Mouse (Mus musculus) thymus, adult 2 months (tissue): Measurements from ENCODE around the gene Disp1. TPM values are rescaled to one million over a fixed set of nuclear protein-coding genes. Genes with fewer than 3 reads are reported as not detected.

ENCODE experiments used
- DNase-seq: peaks from one replicate; pipeline ENCODE4 v3.0.0; 2021
- H3K27ac ChIP-seq: fragments of 200-500 bp; 2 replicates; pipeline ENCODE4 v1.5.1; 2012; ENCODE audit warnings: low read length, control low read depth; ENCODE audit not compliant: control insufficient read depth, insufficient read depth
- H3K27me3 ChIP-seq: fragments of 200-500 bp; 2 replicates; pipeline ENCODE4 v1.6.1; 2012; ENCODE audit warnings: mild to moderate bottlenecking, low read length, moderate library complexity, mixed read lengths; ENCODE audit not compliant: control insufficient read depth, insufficient read depth
- H3K36me3 ChIP-seq: fragments of 200-500 bp; 2 replicates; pipeline ENCODE4 v1.6.1; 2012; ENCODE audit warnings: mild to moderate bottlenecking, low read length, moderate library complexity; ENCODE audit not compliant: control insufficient read depth, insufficient read depth
- H3K4me1 ChIP-seq: fragments of 200-500 bp; replicated peaks from 2 replicates; pipeline ENCODE4 v1.6.1; 2012; ENCODE audit warnings: low read length; ENCODE audit not compliant: control insufficient read depth, insufficient read depth
- H3K4me3 ChIP-seq: fragments of 200-500 bp; 2 replicates; pipeline ENCODE4 v1.5.1; 2012; ENCODE audit warnings: mild to moderate bottlenecking, low read length, control low read depth, moderate library complexity; ENCODE audit not compliant: control insufficient read depth, insufficient read depth
- CTCF ChIP-seq: fragments of 200-500 bp; IDR thresholded peaks from 2 replicates; pipeline ENCODE4 v1.5.1; 2012; ENCODE audit warnings: mild to moderate bottlenecking, control low read depth, low read length, moderate library complexity, borderline replicate concordance; ENCODE audit not compliant: control insufficient read depth, poor library complexity, insufficient read depth; ENCODE audit errors: extremely low read depth
- POLR2A ChIP-seq: fragments of 200-500 bp; IDR thresholded peaks from 2 replicates; pipeline ENCODE4 v1.6.1; 2012; ENCODE audit warnings: mild to moderate bottlenecking, low read length, control low read depth, moderate library complexity; ENCODE audit not compliant: control insufficient read depth, poor library complexity, insufficient read depth; ENCODE audit errors: extremely low read depth
- WGBS: fragments of 180-500 bp; shearing (Covaris S2); methylation state at CpG from one replicate; pipeline ENCODE4 v1.1.7; 2018; 5-methylcytosine and 5-hydroxymethylcytosine counted together
- polyA plus RNA-seq: library from polyadenylated mRNA; depleted of rRNA; stranded (reverse); fragments of >200 nt; gene quantifications from 2 replicates; pipeline ENCODE4 v1.2.3, GENCODE M21; 2012

Disp1 gene
- polyA plus RNA-seq, 1 experiment, result 28.9 TPM

DNA sequence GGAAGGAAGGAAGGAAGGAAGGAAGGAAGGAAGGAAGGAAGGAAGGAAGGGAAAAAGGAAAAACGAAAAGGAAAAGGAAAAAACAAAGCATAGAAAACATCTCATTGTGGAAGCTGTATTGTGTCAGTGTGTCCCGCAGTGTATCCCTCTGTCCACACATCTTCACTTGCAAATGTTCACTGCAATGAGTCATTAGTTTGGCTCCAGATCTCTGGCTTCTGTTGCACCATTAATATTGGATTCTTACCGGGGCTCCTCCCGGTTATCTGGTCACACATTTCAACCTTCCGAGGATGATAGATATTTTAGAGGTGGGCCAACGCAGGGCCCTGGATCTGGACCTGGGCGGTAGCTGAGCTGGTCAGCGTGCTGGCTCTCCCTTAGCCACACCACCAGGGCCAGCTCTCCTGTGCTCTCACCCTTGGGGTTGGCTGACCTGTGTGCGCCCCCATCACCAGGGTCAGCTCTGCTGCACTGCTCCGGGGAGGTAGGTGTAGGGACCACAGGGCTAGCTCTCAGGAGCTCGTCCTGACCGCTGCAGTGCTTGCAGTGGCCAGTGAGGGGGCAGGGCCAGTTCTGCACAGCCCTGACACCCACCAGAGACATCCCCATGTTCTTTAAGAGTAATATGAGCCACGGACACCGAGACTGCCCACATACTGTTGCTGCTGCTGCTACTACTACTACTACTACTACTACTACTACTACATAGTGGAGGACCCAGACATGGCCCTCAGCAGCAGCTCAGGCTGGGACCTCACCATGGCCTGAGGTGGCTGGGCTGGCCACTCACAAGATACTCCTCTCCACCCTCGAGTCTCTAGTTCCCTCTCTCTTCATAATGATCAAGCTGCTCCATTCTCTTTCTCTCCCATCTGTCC, 104.1 kb downstream of the Disp1 start:
- Histone ChIP-seq H3K27me3 (no peaks in the 10 kb centered on the region), H3K4me1 (peaks cover 22% of the 10 kb centered on the region), H3K36me3 (no peaks in the 10 kb centered on the region), H3K4me3 (no peak overlapping the region), H3K27ac (no peak overlapping the region)
- no peak for TF ChIP-seq POLR2A
- TF ChIP-seq CTCF, result no peak
- 94% methylated on average over 15 of the region's 15 CpGs for WGBS
- DNase-seq, result no peak

GRCm38 (mm10) chr1:183116441-183116840, 104.9 kb downstream of the Disp1 start:
- H3K27ac ChIP-seq, result no peak overlapping the region
- no peaks in the 10 kb centered on the region for H3K36me3 ChIP-seq
- no peak overlapping the region for H3K4me3 ChIP-seq
- no peaks in the 10 kb centered on the region for H3K27me3 ChIP-seq
- TF ChIP-seq POLR2A (no peak), CTCF (no peak)
- WGBS, result 83% methylated on average over 10 of the region's 10 CpGs
- DNase-seq, result no peak
- H3K4me1 ChIP-seq, result peaks cover 27% of the 10 kb centered on the region

- DNase-seq, result no peak
- Histone ChIP-seq H3K27me3 (no peaks in the 10 kb centered on the region), H3K36me3 (no peaks in the 10 kb centered on the region), H3K4me3 (no peak overlapping the region), H3K4me1 (peaks cover 28% of the 10 kb centered on the region), H3K27ac (no peak overlapping the region)
- TF ChIP-seq POLR2A, result no peak
- TF ChIP-seq CTCF, result no peak
- 73% methylated on average over 7 of the region's 7 CpGs for WGBS
These were observed 106.2 kb downstream of the Disp1 start for GRCm38 (mm10) chr1:183115076-183115475.

GRCm38 (mm10) chr1:183114554-183114953, 106.8 kb downstream of the Disp1 start:
- whole genome bisulfite sequencing, result 98% methylated on average over 6 of the region's 6 CpGs
- DNase-seq, result no peak
- H3K27me3 ChIP-seq, result no peaks in the 10 kb centered on the region
- H3K27ac ChIP-seq, result no peak overlapping the region
- no peak overlapping the region for H3K4me3 ChIP-seq
- peaks cover 28% of the 10 kb centered on the region for H3K4me1 ChIP-seq
- H3K36me3 ChIP-seq, result no peaks in the 10 kb centered on the region
- no peak for TF ChIP-seq POLR2A
- no peak for TF ChIP-seq CTCF

DNA sequence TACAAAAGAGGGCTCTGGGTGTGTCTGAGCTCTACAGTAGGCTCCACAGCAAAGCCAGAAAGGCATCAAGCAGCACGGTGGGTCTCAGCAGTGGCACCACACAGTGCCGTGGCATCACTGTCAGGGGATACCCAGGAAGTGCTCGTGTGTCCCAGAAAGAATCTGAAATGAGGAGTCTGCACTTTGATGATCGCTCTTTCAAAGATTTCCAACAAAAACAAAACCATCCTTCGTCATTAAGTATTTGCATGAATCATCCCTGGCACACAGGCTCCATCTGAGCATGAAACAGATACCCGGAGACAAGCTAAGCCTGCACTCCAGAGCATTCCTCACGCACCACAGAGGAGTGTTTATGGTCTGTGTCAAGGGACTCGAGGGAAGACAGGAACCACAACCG, 107.8 kb downstream of the Disp1 start:
- Histone ChIP-seq H3K4me1 (peaks cover 36% of the 10 kb centered on the region), H3K27me3 (no peaks in the 10 kb centered on the region), H3K27ac (peak overlapping the region; percentile 9; the same call in 1 of the 2 replicates), H3K36me3 (no peaks in the 10 kb centered on the region), H3K4me3 (no peak overlapping the region)
- 79% methylated on average over 9 of the region's 9 CpGs for WGBS
- no peak for DNase-seq
- TF ChIP-seq CTCF, result no peak
- TF ChIP-seq POLR2A, result no peak

- TF ChIP-seq POLR2A (no peak), CTCF (no peak)
- H3K4me3 ChIP-seq, result no peak overlapping the region
- no peaks in the 10 kb centered on the region for H3K27me3 ChIP-seq
- no peaks in the 10 kb centered on the region for H3K36me3 ChIP-seq
- DNase-seq, result peak; percentile 45
- H3K4me1 ChIP-seq, result peaks cover 40% of the 10 kb centered on the region
- WGBS, result 65% methylated on average over 2 of the region's 2 CpGs
- peak overlapping the region; percentile 63; the same call in 1 of the 2 replicates for H3K27ac ChIP-seq
These were observed 113.8 kb downstream of the Disp1 start for GRCm38 (mm10) chr1:183107476-183107875.
